Comparison of ENCODE assay signal across 8 mouse cellular contexts in the genomic region with DNA sequence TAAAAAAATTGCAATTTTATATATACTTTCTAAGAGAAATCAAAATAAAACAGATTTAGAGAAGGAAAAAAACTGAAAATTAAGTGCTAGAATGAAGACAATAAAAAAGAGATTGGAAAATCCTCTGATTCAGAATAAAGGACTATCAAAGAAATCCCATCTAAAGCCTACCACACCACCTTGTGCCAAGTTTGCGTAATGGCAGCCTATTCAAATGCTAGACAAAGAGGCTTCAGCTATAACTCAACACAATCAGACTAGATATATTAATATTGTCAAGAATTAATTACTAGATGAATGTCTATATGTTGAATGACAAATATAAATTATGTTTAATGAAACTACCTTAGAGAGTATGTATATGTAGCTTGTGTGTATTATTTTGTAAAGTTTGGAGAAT.
DNase-seq lines count a peak whose midpoint lies in the region; ATAC-seq lines count a peak whose summit lies in the region.

No protein-coding gene starts in this region.

- no peak overlapping the region for H3K9ac ChIP-seq in neural tube, embryonic 12.5 days
- H3K9ac ChIP-seq in neural tube, embryonic 15.5 days (replicated peaks), result no peak overlapping the region
- H3K9ac ChIP-seq in hindbrain, embryonic 14.5 days, result no peak overlapping the region

- ATAC-seq in cerebellum, adult (ENCODE audit: insufficient number of reproducible peaks, low FRiP score, low TSS enrichment), result no peak
- ATAC-seq in neural tube, embryonic 12.5 days (ENCODE audit: low FRiP score, low read depth), result peak; percentile 44; the same call in 1 of the 2 replicates
- no peak for ATAC-seq in neural tube, embryonic 15.5 days (ENCODE audit: low FRiP score)
- ATAC-seq in hindbrain, embryonic 14.5 days (ENCODE audit: low FRiP score), result no peak
- no peak for ATAC-seq in activated CD4-positive, CD25-positive, alpha-beta regulatory T cell, adult 4 months

- DNase-seq in cerebellum, adult 11 months, result peak; percentile 24
- peak; percentile 77 for DNase-seq in hindbrain, embryonic 14.5 days (ENCODE audit: low spot score)
- DNase-seq in retina, postnatal 7 days (ENCODE audit: low read depth, low spot score), result peak; percentile 2
- no peak for DNase-seq in yolk sac, embryonic 10.5 days (ENCODE audit: low spot score)

- H3K27ac ChIP-seq in neural tube, embryonic 12.5 days, result no peak overlapping the region
- H3K27ac ChIP-seq in neural tube, embryonic 15.5 days (replicated peaks), result no peak overlapping the region
- no peak overlapping the region for H3K27ac ChIP-seq in hindbrain, embryonic 14.5 days

- no peaks in the 10 kb centered on the region for H3K36me3 ChIP-seq in neural tube, embryonic 12.5 days
- H3K36me3 ChIP-seq in neural tube, embryonic 15.5 days, result no peaks in the 10 kb centered on the region
- H3K36me3 ChIP-seq in hindbrain, embryonic 14.5 days (replicated peaks; ENCODE audit: control insufficient read depth, insufficient read depth), result no peaks in the 10 kb centered on the region

- H3K4me2 ChIP-seq in neural tube, embryonic 12.5 days (replicated peaks), result no peak overlapping the region
- no peak overlapping the region for H3K4me2 ChIP-seq in neural tube, embryonic 15.5 days
- no peak overlapping the region for H3K4me2 ChIP-seq in hindbrain, embryonic 14.5 days (replicated peaks)

- WGBS in neural tube, embryonic 12.5 days, result 65% methylated on average over 1 of the region's 1 CpGs
- whole genome bisulfite sequencing in neural tube, embryonic 15.5 days, result 56% methylated on average over 1 of the region's 1 CpGs
- WGBS in hindbrain, embryonic 14.5 days, result 68% methylated on average over 1 of the region's 1 CpGs

- H3K4me3 ChIP-seq in neural tube, embryonic 12.5 days, result no peak overlapping the region
- no peak overlapping the region for H3K4me3 ChIP-seq in neural tube, embryonic 15.5 days (replicated peaks)
- H3K4me3 ChIP-seq in hindbrain, embryonic 14.5 days (replicated peaks; ENCODE audit: low read length), result no peak overlapping the region

- no peaks in the 10 kb centered on the region for H3K27me3 ChIP-seq in neural tube, embryonic 12.5 days (replicated peaks)
- no peaks in the 10 kb centered on the region for H3K27me3 ChIP-seq in neural tube, embryonic 15.5 days (replicated peaks)
- no peaks in the 10 kb centered on the region for H3K27me3 ChIP-seq in hindbrain, embryonic 14.5 days (ENCODE audit: control insufficient read depth, insufficient read depth, low read length)

- H3K4me1 ChIP-seq in neural tube, embryonic 12.5 days, result no peaks in the 10 kb centered on the region
- H3K4me1 ChIP-seq in neural tube, embryonic 15.5 days, result no peaks in the 10 kb centered on the region
- no peaks in the 10 kb centered on the region for H3K4me1 ChIP-seq in hindbrain, embryonic 14.5 days (replicated peaks; ENCODE audit: control insufficient read depth, insufficient read depth, low read length)

- no peaks in the 10 kb centered on the region for H3K9me3 ChIP-seq in neural tube, embryonic 12.5 days
- H3K9me3 ChIP-seq in neural tube, embryonic 15.5 days (replicated peaks), result no peaks in the 10 kb centered on the region
- no peaks in the 10 kb centered on the region for H3K9me3 ChIP-seq in hindbrain, embryonic 14.5 days (ENCODE audit: control insufficient read depth, low read length)
